Mouse (Mus musculus): ENCODE results near the gene Tpi1.

The Tpi1 gene

DNA sequence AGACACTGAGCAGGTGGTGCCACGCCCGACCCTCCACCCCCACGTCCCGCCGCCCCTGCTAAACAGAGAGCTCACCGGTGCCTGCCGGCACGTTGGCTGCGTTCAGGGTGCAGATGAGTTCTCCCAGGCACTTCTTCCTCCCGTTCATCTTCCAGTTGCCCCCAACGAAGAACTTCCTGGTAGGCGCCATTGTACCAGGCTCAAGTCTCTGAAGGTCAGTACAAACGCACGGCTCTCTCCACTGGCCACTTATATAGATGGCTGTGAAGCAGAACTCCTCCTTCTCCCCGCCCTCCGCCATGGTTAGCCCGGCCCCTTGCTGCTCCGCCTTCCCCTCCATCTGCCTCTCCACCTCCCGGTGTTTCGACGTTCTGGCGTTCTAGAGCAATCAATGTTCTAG, at the start of gene Tpi1:
Gene Tpi1 (minus strand): TSS at position 364 of the 400 bp plus-strand sequence.
- peak; percentile 96 for DNase-seq (ENCODE audit: low spot score)

DNA sequence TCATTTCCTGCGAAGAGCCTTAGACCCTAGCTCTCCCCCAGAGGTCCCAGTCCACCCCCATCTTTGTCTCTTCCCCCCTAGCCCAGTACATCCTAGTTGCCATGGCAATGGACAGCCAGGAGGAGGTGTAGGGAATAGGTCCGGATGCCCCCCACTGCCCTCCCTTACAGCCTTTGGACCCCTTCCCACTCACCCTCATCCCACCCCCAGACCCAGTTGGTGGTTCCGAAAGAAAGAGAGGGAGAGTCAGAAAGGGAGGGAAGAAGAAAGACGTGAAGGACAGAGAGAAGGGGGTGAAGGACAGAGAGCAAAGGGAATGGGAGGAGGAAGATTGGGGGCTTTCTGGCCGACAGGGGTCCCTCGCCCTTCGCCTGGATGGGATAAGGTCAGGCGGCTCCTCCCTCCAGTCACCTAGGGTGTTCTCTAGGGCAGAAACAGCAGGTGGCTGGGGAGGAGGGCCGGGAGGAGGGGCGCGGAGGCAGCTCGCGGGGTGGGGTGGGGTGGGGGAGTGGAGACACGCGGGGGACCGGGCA, 49.1 kb upstream of the Tpi1 start:
- peak; percentile 60 for DNase-seq (ENCODE audit: low spot score)

DNA sequence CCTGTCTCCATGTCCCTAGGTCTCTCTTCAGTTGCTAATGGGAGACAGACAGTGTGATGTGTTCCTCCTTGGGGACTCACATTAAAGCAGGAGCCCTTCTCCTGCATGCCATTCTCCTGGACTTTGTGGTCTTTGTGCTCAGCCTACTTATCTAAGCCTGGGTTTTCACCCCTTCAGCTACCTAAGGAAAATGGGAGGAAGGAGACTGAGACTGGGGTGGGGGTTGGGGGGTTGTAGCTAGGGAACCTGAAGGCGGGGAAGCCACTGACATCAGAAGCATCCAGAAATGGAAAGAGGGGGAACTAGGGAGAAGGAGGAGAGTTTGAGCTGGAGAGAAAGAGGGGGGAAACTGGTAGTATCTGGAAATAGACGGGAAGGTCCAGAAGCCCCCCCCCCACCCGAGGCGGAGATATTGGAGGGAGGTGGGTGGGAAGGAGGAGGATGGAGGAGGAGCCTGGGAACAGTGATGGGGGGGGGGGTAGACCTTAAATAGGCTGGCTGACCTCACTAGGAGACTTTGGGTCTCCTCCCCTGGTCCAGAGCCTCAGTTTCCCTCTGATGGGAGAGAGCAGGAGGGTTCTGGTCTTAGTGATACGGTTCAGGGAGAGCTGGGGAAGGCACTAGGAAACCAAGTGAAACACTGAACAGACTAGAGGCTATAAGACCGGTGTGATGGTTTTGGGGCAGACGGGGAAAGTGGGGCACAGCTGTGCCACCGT, 48.5 kb upstream of the Tpi1 start:
- DNase-seq (ENCODE audit: low spot score) = no peak

DNA sequence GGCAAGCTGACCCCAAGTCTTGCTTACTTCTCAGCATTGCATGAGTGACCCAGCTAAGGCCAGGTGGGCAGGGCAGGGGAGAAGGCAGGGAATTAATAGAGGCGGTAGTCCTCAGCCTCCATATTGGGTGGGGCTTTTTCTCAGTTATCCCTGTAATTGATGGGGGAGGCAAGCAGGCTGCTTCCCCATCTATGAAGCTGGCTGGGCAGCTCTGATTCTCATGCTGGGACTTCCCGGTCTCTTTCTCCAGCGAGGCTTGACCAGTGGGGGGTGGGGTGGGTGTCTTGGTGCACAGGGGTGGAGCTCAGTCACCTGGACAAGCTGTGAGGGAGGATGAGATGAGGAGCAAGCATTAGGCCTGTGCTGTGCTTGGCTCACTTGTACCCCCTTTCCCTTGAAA, 47.7 kb upstream of the Tpi1 start:
- no peak for DNase-seq (ENCODE audit: low spot score)

DNA sequence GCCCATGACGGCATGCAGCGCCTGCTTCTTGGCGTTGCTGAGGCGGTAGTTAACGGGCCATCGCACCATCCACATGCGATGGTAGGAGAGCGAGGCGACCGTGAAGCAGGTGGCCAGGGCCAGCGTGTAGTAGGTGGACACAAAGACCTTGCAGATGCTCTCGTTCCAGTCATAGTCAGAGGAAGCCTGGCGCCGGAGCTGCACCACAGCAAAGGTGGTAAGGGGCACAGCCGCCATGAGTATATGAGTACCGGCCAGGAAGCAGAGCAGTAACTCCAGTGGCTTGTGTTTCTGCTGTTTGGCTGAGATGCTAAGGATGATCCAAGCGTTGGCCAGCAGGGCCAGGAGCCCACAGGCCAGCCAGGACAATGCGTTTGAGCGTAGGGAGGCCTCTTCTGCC, 47.2 kb upstream of the Tpi1 start:
- no peak for DNase-seq (ENCODE audit: low spot score)

DNA sequence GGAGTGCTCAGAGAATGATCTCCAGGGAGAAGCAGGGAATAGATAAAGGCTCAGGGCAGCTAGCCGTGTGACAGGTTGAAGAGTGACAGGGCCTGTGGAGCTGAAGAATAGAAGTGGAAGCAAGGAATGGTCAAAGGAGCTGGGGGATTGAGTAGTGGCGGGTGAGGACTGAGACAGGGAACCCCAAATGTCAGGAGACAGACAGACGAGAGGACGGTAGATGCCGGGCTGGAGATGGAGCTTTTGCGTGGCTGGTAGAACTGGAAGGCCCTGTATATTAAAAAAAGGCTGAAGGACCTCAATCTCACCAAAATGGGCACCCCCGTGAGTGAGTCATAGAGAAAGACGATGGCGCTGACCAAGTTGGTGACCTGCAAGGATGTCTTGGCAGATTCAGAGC, 46.4 kb upstream of the Tpi1 start:
- DNase-seq (ENCODE audit: low spot score) = no peak

DNA sequence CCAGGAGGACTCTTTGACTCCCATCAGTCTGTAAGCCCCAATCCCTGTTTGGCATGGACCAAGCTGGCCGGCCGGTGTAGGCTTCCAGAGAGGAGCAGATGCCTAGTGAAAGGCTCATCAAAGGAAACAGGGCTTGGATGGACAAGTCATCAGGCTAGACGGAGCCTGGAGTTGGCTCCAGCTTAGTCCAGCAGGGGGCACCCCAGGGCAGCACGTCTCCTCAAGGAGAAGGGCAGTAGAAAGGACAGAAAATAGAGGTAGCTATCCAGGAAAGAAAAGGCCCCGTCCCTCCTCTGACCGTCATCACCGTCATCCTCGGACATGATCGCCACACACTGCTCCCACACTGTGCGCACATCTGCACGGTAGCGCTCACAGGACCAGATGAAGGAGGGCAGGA, 45.6 kb upstream of the Tpi1 start:
- DNase-seq (ENCODE audit: low spot score) = peak; percentile 90

DNA sequence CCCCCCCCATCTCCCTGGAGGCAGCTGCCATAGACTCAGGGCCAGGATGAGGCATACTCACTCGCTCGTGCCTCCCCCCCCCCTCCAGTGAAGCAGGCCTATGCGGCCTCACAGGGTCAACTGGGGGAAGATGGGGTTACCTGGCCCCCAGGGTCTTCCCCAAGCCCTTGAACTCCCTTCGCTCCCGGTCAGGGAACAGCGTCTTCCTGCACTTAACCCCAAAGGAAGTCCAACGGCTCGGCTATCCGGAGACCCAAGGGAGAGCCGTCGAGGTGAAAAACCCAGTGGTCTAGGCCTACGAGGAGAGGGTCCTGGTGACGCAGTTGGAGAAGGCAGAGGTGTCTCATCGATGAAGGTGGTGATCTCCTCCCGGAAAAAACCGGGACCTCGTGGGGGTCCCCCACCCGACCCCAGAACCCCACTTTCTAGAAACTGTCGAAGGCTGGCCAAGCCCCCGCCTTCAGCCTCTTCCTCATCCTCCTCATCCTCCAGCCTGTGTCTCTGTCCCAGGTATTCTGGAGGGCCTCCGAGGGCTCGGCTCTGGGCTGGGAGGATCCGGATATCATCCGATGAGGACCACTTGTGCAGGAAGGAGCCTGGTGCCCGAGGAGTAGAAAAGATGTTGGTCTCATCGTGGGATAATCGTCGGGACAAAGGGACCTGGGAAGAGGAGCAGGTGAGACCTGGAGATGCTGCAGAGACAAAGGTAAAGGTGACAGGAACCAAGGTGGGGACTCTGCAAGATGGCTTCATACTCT, 44.6 kb upstream of the Tpi1 start:
- no peak for DNase-seq (ENCODE audit: low spot score)

DNA sequence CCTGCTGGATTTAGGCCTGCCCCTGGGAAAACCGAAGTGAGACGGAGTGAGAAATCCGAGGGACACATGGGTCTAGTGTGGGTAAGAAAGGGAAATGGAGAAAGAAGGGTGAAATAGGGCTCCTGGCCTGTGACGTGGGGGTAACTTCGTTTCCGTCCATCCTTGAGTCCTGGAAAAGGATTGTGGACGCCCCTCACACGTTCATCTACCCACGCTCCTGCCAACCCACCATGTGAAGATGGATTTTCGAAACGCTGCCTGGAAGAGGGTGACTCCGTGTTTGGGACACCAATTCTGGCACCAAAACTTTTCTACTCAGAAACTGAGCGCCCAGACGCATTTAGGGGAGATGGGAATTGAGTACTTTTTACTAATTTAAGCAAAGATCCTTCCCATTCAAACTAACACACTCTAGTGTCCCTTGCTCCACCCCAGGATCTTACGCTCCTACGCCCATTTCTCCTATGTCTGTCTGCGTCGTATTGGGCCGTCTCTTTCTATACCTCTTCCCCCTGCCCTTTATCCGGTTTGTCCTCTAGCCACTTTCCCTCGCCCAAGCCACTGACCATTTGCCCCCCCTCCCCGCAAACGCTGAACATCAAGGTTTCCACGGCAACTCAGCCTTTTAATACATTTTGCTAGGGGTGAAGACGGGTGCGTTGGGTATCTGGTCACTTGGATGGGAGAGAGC, 43.9 kb upstream of the Tpi1 start:
- no peak for DNase-seq (ENCODE audit: low spot score)

DNA sequence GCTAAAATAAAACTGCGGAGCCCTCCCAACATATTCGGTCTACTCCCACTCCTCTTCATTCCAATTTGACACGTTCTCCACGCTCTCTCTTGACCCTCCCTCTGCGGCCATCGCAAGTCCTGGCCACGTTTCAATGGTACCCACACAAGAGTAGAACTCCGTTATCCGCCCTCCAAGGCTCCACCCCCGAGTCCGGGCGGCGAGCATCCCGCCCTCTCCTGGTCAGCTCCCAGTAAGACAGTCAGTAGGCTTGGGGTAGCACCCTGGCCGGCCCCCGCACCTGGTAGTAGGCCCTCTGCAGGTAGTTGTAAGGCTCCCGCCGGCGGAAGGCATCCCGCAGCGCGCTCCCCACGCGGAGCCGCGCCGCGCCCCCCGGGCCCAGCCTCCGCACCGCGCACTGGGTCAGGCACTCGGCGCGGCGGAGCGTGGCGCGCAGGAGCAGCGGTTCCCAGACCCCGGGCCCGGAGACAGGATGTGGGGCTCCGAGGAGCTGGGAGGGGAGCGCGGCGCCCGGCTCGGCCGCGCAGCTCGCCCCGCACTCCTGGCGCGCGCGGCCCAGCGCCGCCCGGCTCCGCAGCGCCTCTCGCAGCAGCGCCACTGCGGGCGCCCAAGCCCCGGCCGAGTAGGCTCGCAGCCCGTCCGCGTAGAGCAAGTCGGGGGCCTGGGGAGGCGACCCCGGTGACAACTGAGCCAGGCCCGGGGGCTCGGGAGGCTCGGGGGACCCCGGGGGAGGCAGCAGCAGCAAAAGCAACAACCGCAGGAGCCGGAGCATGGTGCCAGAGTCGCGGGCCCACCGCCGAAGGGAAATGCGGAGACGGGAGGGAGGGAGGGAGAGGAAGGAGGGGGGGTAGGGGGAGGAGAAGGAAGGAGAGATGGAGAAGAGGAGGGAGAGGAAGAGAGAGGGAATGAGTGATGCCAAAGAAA, 43.1 kb upstream of the Tpi1 start, which contains the start of gene P3h3:
Gene P3h3 (minus strand): TSS at position 837 of the 924 bp plus-strand sequence.
- DNase-seq (ENCODE audit: low spot score) = peak; percentile 91

DNA sequence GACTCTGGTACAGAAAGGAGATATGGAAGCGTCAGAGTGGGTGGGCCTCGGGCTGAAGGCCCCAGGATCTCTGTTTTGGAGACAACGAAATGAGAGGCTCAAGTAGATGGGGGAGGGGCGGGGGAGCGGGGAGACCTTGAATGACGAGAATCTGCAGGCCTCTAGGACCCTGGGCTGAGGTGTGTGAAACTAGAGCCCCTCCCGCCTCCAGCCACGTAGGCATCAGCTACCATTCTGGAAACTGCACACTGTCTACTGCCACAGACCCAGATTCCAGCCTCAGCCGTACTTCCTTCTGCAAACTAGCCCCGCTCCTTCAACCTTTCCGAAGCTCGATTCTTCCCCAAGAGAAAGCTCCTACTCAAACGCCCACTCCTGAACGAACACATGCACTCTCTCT, 42.2 kb upstream of the Tpi1 start:
- peak; percentile 82 for DNase-seq (ENCODE audit: low spot score)

DNA sequence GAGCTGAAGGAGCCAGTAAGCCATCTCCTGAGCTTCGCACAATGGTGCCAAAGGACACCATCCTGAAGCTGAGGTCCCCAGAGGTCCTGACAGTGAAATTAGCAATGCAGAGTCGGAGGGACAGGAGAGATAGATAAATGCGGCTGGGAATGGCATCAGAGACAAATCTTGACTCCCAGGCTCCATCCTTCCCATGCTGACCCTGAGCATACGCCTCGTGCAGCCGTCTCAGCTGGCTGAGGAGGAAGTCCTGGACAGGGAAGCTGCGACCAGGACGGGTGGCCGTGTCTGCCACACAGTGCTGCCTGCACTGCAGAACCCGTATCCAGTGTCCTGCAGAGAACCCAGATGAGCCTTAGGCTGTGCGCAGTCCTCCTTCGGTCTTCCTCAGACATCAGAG, 40.6 kb upstream of the Tpi1 start:
- no peak for DNase-seq (ENCODE audit: low spot score)

DNA sequence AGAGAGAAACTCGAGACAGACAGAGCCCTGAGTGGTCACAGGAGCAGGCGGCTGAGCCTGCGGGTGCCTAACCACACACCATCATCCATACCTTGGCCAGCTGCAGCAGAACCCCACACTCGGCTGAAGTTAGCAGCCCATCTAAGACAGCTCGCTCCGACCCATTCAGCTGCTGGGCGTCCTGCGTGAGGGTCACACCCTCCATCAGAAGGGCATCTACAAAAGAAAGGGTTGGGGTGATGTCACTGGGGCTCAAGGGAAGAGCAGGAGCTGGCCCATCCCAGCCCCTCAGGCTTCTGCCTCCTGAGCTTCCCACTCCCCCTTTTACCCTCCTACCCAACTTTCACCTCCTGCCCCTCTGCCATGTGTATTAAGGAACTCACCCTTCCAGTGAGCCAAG, 36.4 kb upstream of the Tpi1 start:
- DNase-seq (ENCODE audit: low spot score) = no peak

DNA sequence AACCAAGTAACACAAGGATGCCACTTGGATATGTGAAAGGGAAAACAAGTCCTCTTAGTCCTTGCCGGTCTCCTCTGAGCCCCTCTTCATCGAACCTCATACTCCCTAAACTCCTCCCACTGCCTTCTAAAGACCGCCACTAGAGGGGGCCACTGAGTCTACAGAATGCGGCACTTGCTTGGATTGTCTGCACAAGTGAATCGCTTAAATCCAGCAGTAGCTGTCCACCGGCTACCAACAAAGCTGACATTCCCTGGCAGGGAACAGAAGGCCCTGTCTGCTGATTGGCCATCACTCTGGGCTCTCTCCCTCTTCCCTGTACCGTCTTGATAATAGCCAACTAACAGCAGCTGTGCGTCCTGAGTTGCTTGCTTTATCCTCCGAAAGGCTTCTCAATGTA, 33.2 kb upstream of the Tpi1 start:
- peak; percentile 94 for DNase-seq (ENCODE audit: low spot score)

DNA sequence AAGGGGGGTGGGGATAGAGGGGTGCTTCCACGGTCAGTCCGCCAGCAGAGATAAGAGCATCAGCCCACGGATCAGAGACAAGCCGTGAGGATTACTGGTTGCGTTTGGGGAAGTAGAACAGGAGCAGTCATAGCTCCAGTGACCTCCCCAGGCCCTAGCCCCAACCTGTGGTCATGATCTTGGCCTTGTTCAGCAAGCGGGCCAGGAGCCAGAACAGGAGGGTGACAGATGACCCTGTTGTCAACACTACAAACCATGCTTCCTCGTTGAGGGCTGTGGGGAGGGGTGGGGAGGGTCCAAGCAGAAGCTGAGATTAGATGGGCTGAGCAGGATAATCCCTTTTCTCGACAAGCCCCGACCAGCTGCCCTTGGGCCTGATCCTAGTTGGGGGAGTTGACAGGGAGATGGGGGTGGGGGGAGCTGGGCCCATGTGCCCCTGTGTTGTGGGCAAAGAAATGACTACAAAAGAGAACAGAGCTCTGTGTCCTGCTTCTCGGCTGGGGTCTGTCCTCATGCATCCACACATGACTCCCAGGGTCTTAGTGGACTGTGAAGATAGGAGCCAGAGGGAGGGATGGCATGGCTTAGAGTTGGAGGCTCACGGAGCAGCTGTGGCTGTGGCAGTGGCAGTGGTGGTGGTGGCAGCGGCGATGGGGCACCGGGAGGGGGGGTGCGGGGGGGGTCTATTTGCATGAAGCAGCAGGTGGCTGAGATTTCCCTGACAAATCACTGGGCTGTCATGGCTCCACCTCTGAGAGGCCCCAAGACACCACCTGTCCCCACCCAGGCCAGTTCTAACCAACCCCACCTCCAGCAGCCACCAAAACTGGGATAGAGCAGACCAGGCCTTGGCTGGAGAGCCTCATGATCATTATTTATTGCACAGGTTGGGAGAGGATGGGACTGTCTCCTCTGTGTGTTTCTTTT, 26.4 kb upstream of the Tpi1 start, which contains the start of gene Gnb3:
Gene Gnb3 (minus strand): TSS at position 35 of the 927 bp plus-strand sequence.
- DNase-seq (ENCODE audit: low spot score) = no peak

DNA sequence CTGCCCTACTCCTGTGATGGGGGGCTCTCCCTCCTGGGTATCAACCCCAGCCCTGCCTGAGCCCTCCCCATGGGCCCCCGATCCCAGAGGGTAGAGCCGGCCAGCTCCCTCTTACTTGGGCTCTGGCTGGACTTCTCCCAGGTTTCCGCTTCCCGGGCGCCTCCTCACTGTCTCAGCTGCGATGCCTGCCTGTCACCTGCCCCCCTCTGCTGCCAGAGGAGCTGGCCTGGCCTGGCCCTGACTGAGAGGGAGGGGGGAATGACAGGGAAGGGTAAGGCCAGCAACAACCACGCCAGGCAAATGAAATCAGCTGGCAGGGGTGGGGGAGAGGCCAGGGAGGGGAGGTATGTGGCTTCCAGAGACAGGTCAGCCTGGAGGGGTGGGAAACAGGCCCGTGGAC, 25.7 kb upstream of the Tpi1 start:
- DNase-seq (ENCODE audit: low spot score) = no peak

DNA sequence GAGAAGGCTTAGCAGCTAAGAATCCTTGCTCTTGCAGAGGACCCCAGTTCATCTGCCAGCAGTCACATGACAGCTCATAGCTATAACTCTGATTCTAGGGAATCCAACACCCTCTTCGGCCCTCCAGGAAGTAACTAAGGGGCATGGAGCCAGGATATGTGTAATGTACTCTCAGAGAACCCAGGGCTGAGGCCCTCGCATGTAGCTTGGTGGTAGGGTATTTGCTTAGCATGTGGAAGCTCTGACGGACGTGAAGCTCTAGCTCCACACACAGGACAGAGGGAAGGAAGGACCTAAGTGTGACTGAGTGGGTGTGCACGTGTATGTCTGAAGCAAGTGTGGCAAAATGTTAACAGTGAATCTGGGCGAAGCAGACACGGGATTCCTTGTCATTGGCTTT, 22.3 kb upstream of the Tpi1 start:
- DNase-seq (ENCODE audit: low spot score) = no peak

DNA sequence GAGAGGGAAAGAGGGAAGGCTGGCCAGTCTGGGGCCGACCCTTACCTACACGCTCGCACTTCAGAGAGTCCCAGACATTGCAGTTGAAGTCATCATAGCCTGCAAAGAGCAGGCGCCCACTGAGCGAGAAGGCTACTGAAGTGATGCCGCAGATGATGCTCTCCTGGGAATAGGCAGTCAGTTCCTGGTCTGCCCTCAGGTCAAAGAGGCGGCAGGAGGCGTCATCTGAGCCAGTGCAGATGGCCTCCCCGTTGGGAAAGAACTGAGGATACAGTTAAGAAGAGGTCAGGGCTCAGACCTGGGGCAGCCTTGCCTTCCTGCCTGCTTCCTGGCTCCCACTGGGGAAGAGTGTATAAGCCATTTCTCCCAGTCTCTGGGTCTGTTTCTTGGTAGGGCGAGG, 21.4 kb upstream of the Tpi1 start:
- DNase-seq (ENCODE audit: low spot score) = peak; percentile 67

DNA sequence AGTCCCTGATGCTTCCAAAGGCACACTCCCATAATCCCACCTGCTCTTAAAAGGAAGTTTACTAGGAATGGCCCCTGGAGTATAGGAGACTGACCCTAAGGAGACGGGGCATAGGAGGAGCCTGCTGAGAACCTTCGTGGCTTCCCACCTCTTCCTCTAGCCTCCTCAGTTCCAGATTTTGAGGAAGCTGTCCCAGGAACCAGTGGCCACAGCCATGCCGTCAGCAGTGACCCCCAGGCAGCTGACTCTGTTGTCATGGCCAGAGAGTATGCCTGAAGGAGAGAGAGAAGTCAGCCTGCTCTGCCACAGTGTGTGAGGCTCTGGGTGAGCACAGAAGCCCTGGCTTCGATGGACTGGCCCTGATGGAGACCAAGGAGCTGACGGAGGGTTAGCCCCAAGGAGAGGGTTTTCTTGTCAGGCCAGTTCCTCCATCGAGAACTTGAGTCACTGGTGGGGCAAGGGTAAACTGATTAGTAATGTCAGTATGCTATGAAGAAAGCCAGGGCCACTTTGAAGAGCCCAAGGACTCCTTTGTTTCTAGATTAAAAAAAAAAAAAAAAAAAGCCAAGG, 20.5 kb upstream of the Tpi1 start:
- DNase-seq (ENCODE audit: low spot score) = no peak

DNA sequence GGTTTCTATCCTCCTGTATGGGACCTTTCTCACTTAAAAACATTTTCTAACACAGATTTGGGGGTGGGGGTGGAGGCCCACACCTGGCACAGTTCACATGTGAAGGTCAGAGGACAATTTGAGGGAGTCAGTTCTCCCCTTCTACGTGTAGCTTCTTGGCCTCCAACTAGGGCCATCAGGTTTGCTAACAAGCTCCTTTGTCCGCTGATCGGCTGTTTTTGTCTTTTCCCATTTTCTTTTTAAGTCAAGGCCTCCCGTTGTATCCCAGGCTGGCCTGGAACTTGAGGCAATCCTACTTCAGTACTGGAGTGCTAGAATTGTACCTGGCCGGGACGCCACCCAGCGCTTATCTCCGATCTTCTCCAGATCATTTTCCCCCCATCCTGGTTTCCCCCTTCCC, 17.6 kb upstream of the Tpi1 start:
- DNase-seq (ENCODE audit: low spot score) = no peak
